Mouse (Mus musculus) yolk sac, embryonic 10.5 days (tissue): ENCODE data around the gene Cdsn.
A peak's percentile ranks its signal among the peaks of the same experiment; 100 is the strongest.

ENCODE experiments used
- DNase-seq: peaks from one replicate; pipeline ENCODE4 v3.0.0-alpha.2; 2017; ENCODE audit warnings: low spot score

Gene Cdsn

DNA sequence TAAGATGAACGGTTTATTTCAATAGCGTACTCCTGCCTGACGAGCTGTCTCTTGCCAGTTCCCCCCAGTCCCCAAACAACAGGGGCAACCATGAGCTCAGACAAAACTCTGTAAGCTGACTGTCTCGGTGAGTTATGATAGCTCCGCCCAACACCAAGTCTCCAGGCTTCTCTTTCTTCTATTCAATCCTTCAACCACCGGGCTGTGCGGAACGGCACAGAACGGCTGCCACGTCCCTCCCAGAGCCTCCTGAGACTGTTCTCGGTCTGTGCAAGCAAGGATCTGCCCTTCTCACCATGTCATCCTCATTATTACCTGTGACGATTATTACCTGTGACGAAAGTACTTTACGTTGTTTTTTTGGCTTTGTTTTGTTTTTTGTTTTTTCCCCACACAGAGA lies 18.9 kb downstream of the Cdsn start:
- DNase-seq, result no peak

DNA sequence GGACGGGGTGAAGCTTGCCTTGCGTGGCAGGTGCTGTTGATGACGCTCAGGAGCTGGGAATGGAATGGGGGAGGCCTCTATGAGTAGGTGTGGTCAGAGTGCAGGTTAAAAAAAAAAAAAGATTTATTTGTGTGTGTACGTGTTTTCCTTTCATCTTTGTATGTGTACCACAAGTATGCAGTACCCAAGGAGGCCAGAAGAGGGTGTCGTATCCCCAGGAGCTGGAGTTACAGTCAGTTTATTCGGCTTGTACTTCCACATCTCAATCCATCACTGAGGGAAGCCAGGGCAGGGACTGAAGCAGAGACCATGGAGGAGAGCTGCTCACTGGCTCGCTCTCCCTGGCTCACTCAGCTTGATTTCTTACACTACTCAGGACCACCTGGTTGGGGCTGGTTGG lies 19.5 kb downstream of the Cdsn start:
- no peak for DNase-seq

DNA sequence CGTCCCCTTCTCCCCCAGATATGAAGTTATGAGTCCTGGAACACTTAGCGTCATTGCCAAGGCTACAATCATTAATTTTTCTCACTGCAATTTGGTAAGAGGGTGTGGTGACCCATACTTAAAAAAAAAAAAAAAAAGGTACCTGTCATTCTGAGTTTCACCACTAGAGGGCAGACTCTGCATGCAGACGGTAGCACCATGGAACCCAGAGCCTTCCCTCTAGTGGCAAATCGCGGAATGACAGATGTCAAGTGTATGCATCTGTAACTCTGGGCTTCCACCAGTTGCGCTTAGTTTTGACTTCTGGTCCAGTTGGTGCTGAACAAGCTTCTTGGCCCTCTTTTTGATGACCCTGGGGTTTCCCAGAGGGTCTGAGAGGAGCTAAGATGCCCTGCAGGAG lies 26.3 kb downstream of the Cdsn start:
- DNase-seq, result peak; percentile 33

DNA sequence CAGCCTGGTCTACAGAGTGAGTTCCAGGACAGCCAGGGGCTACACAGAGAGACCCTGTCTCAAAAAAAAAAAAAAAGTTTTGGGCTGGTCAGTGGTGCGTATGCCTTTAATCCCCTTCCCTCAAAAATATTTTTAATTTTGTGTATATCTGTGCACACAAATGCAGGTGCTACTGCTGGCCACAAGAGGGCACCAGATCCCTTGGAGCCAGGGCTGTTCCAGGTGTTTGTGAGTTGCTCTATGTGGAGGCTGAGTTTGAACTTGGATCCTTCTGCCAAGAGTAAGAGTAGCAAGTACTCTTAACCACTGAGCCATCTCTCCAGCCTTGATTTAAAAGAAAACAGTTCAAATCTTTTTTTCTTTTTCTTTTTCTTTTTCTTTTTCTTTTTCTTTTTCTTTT lies 31.0 kb downstream of the Cdsn start:
- DNase-seq, result no peak

DNA sequence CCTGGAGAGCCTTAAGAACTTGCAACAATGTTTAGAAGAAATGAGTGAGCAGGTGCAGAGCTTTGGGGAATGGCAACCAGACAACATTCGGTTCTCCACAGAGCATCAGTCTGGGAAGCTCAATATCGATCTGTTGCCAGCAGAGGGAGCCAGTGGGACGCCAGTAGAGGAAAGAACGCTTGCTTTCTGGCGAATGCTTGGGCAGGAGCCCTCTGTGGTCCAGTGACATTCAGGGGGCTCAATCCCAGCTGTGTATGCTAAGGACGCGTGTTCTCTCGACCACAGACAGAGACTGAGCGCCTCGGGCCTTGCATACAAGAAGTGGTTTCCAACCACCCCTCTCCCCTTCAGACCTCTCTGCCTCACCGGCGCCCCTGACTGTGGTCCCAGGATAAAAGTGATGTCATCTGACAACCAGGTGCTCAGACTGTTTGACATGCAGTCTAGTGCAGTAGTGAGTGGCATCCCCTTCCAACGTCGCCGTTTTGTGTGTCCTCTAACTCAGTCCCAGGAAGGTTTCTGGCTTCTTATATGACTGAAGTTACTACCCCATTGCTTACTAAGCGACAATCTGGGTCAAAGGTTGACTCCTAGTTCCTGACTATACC lies 32.5 kb downstream of the Cdsn start:
- DNase-seq, result peak; percentile 60

DNA sequence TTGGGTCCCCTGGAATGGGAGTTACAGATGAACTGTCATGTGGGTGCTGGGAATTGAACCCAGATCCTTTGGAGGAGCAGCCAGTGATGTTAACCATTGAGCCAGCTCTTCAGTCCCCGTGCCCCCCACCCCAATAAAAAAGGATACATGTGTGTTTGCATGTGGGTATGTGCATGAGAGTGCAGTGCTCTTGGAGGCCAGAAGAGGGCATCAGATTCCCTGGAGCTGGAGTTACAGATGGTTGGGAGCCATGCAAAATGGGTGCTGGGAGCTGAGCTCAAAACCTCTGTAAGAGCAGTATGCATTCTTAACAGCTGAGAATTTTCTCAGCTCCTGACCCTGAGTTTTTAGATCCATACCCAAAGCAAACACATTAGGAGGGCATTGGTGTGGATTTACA lies 35.4 kb downstream of the Cdsn start:
- DNase-seq, result no peak

DNA sequence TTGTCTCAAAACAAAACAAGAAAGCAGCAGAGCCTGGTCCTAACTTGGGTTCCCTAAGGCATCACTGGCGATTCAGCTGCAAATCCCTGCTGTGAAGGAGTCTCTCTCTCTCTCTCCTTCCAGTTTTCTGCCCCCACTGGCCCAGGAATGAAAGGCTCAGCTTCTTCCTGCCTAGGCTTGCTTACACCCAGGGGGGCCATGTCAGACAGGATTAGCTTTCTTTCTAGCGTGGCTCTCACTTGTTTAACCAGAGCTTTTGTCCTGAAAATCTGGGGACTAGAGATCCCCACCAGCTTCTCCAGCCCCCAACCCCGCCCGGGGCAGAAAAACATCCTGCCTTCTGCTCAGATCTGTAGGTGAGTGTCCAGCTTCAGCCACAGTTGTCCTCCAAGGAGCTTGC lies 36.5 kb downstream of the Cdsn start:
- DNase-seq, result no peak

DNA sequence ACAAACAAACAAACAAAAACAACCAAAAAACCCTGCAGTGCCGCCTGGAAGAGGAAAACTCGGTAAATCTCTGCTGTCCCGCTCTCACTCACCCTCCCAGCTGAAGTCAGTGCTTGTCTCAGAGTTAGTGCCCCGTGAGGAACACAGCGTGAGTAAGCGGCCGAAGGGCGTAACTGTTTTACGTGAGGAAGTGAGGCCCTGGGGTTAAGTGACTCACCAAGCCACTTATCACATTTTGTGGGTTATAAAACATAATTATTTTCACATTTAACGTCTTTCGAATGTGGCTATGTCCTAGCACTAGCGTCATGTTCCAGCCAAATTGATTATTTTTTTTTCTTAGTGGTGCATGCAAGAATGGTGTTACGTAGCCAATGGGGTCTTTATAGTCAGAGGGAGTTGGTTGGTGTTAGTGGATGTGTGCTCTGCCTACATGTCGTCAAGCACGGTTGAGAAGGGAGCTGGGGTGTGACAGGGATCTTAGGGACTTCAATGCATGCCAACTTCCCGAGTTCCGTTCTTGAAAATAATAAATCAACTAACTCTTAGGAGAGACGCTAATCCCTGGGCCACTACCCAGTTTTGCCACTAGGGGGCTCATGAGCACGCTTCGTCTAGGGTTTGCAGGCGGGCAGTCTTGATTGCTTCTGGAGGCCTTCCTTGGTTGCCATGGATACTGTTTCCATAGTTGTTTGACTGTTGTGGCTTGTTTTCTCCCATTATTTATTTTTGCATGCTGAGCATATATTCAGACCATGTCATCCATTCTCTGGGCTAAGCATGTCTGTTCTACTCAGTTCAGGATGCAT lies 38.7 kb downstream of the Cdsn start:
- peak; percentile 38 for DNase-seq

DNA sequence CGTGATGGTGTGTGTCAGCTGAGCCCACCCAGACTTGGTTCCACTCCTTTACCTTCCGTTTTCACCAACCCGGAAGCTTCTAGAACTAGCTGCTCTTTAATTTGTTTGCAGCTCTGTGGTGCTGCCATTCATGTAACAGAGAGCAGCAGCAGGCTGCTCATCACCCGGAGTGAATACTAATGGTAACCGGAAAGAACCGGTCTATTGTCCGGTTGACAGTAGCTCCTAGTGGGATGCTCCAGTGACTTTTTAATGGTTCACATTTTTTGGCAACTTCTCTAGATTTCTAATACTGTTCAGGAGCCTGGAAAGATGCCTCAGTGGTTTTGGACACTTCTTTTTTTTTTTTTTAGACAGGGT lies 39.3 kb downstream of the Cdsn start:
- DNase-seq, result no peak

DNA sequence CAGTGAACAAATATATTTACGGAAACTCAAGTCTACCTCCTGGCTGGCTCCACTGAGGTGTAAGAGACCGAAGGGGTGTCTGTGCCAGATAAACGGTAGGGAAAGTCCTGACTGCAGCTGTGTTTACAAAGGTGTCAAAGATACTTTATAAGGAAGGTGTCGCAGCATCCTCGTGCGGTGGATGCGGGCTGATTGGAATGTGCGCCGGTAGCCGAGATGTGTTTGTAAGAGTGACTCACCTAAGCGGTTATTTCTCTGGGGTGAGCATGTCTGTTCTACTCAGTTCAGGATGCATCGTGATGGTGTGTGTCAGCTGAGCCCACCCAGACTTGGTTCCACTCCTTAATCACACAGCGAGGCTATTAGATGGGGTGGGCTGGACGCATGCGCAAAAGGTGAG lies 39.8 kb downstream of the Cdsn start:
- DNase-seq, result no peak

DNA sequence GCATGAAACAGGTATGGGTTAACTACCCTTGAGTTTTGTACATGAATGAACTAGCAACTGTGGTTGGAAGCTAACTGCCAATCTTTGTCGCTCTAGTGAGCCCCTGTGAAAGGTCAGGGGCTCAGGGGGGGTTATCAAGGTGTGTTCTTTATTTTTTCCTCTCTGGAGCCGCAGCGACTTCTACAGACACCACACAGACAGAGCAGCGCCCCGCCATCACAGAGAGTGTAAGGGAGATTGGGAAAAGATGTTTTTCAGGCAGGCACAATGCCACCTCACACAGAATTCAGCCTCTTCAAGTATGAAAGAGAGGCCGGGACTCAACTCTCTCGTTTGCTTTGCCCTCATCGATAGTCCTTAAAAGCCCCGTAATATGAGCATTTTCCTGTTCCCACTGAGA lies 40.2 kb downstream of the Cdsn start:
- no peak for DNase-seq

DNA sequence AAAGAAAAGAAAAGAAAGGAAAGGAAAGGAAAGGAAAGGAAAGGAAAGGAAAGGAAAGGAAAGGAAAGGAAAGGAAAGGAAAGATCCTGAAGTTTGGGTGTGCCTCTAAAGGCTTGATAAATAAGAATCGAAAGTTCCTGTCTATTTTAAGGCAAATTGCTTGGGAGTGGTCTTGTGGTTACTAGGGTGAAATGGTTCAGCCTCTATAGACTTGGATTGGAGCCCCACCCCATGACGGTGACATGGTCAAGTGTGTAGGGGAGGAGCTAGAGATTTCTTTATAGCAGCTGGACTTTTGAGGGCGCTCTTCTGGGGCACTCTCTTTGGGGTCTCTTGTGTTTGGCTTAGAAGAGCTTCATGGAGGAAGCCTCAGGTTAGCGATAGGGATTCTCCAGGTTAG lies 41.9 kb downstream of the Cdsn start:
- DNase-seq, result no peak

DNA sequence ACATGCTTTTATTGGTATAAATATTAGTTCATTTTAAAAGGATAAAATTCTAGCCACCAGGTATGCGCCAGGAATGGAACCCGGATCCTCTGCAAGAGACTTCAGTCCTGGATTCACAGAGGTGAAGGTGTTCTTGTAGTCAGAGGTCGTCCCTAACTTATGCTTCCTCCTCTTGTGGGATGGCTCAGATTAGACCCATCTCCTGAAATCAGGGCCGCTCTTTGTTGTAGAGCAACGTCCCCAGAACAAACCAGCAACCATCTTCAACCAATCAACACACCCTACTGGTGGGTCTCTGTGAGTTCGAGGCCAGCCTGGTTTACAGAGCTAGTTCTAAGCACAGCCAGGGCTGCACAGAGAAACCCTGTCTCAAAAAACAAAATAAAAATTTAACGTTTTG lies 42.5 kb downstream of the Cdsn start:
- no peak for DNase-seq

DNA sequence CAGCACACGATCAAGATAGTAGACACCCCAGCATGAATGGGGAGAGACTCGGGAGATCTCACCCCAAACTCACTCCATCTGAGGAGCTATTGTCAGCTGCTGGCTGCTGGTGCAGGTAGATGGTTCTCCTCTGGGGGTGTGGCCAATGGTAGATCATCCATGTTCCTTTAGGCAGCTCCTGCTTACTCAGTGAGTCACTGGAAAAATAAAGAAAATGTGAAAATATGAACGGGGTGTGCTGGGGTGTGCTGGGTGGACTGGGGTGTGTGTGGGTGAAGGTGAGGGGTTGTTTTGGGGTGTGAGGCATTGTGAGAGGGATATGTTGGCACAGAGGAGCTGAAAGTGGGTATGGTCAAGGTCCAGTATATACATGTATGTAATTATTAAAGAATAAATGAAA lies 45.5 kb downstream of the Cdsn start:
- DNase-seq, result no peak

DNA sequence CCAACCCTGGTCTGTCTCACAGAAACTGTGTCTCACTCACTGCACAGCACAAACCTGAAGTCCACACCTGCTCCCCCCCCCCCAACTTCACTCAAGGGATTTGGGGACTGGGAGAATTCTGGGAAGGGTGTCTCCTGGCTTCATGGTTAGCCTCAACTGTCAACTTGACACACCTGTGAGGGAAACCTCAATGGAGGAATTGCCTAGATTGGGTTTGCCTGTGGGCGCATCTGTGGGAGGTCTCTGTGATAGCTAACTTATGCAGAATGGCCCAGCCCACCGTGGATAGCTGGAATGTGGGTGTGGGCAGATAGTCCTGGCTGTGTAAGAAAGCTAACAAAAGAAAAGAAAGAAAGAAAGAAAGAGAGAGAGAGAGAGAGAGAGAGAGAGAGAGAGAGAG lies 49.3 kb downstream of the Cdsn start, which contains the start of gene Sfta2:
Gene Sfta2, plus strand, starts transcription at position 301 of the 400 bp plus-strand sequence.
- DNase-seq, result no peak

DNA sequence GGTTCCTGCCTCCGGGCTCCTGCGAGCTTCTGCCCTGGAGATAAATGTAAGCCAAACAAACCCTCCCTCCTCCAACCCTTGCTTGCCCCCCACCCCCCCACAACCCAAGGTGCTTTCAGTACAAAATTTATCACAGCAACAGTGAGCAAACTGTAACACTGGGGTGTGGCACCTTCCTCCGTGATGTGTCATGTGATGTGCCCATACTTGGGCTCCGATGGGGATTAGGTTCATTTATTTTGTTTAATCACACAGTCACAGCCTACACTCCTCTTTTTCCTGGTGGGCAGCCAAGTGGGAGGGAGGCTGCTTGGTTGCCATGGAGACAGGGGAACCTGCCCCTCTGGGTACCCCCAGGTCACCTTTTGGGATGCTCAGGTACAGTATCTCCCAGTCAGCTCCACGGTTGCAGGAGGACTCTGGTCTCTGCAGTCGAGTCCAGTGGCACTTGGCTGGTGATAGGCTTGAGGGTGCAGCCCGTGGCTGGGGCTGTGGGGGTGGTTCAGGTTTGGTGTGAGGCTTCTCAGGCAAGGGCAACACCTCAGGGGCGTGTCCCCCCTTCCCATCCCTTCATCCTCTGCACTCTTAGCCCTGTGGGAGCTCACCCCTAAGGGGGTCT lies 49.9 kb downstream of the Cdsn start:
- no peak for DNase-seq
